Mouse (Mus musculus): ENCODE measurements around the gene Znrf1. TPM values are rescaled to one million over a fixed set of nuclear protein-coding genes. Genes with fewer than 3 reads are reported as not detected.
"Not testable (repeated sequence)": the region's sequence is repeated elsewhere in the genome, so short reads cannot be mapped to it uniquely, and the experiment has no call there.

The Znrf1 gene
- 62.9 and 73.2 TPM in 2 replicates for polyA plus RNA-seq (2012; rRNA removed)

- H3K36me3 ChIP-seq (ENCODE audit: control insufficient read depth, insufficient read depth, low read length), result no peaks in the 10 kb centered on the region
- H3K4me3 ChIP-seq (ENCODE audit: extremely low read depth, insufficient read depth, insufficient read length), result peak within 1 kb of the TSS; percentile 90
- peak within 1 kb of the TSS; percentile 82 for H3K27ac ChIP-seq (ENCODE audit: insufficient read depth, low read length)
- no peaks in the 10 kb centered on the region for H3K27me3 ChIP-seq (ENCODE audit: control insufficient read depth, insufficient read depth, low read length)
- H3K4me1 ChIP-seq (ENCODE audit: control insufficient read depth, insufficient read depth, insufficient read length), result peaks cover 3% of the 10 kb centered on the region
- DNase-seq (ENCODE audit: low read depth in 1 of 2, low spot score in 2 of 2), result peak in 1 of 2 experiments; percentile 67
- TF ChIP-seq CTCF (IDR thresholded peaks at IDR 0.05; ENCODE audit: extremely low read depth, insufficient read depth, insufficient read length, insufficient replicate concordance), result peak; percentile 35; the same call in 1 of the 2 replicates
- TF ChIP-seq POLR2A (IDR thresholded peaks at IDR 0.05; ENCODE audit: low read depth, low read length), result peak; percentile 22; the same call in 1 of the 2 replicates
- under 1% methylated on average over 86 of the region's 100 CpGs for whole genome bisulfite sequencing
Observed at GRCm38 (mm10) chr8:111536031-111536977, at the start of gene Znrf1. Znrf1 (plus strand) TSS chr8:111536097.

GRCm38 (mm10) chr8:111490034-111490591, 45.8 kb upstream of the Znrf1 start:
- no peaks in the 10 kb centered on the region for H3K4me1 ChIP-seq (ENCODE audit: control insufficient read depth, insufficient read depth, insufficient read length)
- no peaks in the 10 kb centered on the region for H3K27me3 ChIP-seq (ENCODE audit: control insufficient read depth, insufficient read depth, low read length)
- no peak overlapping the region for H3K27ac ChIP-seq (ENCODE audit: insufficient read depth, low read length)
- 93% methylated on average over 10 of the region's 10 CpGs for WGBS
- no peak overlapping the region for H3K4me3 ChIP-seq (ENCODE audit: extremely low read depth, insufficient read depth, insufficient read length)
- TF ChIP-seq POLR2A (IDR thresholded peaks at IDR 0.05; ENCODE audit: low read depth, low read length) (no peak), CTCF (IDR thresholded peaks at IDR 0.05; ENCODE audit: extremely low read depth, insufficient read depth, insufficient read length, insufficient replicate concordance) (no peak)
- DNase-seq (ENCODE audit: low read depth in 1 of 2, low spot score in 2 of 2), result no peak
- H3K36me3 ChIP-seq (ENCODE audit: control insufficient read depth, insufficient read depth, low read length), result peaks cover 7% of the 10 kb centered on the region

GRCm38 (mm10) chr8:111491191-111491590, 44.7 kb upstream of the Znrf1 start:
- H3K4me3 ChIP-seq (ENCODE audit: extremely low read depth, insufficient read depth, insufficient read length), result no peak overlapping the region
- H3K36me3 ChIP-seq (ENCODE audit: control insufficient read depth, insufficient read depth, low read length), result peaks cover 12% of the 10 kb centered on the region
- TF ChIP-seq POLR2A (IDR thresholded peaks at IDR 0.05; ENCODE audit: low read depth, low read length) (no peak), CTCF (IDR thresholded peaks at IDR 0.05; ENCODE audit: extremely low read depth, insufficient read depth, insufficient read length, insufficient replicate concordance) (no peak)
- WGBS, result 91% methylated on average over 7 of the region's 7 CpGs
- H3K4me1 ChIP-seq (ENCODE audit: control insufficient read depth, insufficient read depth, insufficient read length), result no peaks in the 10 kb centered on the region
- H3K27me3 ChIP-seq (ENCODE audit: control insufficient read depth, insufficient read depth, low read length), result no peaks in the 10 kb centered on the region
- no peak for DNase-seq (ENCODE audit: low read depth in 1 of 2, low spot score in 2 of 2)
- no peak overlapping the region for H3K27ac ChIP-seq (ENCODE audit: insufficient read depth, low read length)

- no peak overlapping the region for H3K4me3 ChIP-seq (ENCODE audit: extremely low read depth, insufficient read depth, insufficient read length)
- H3K4me1 ChIP-seq (ENCODE audit: control insufficient read depth, insufficient read depth, insufficient read length), result no peaks in the 10 kb centered on the region
- DNase-seq (ENCODE audit: low read depth in 1 of 2, low spot score in 2 of 2), result no peak
- WGBS, result 92% methylated on average over 9 of the region's 9 CpGs
- no peaks in the 10 kb centered on the region for H3K27me3 ChIP-seq (ENCODE audit: control insufficient read depth, insufficient read depth, low read length)
- H3K27ac ChIP-seq (ENCODE audit: insufficient read depth, low read length), result no peak overlapping the region
- TF ChIP-seq POLR2A (IDR thresholded peaks at IDR 0.05; ENCODE audit: low read depth, low read length) (no peak), CTCF (IDR thresholded peaks at IDR 0.05; ENCODE audit: extremely low read depth, insufficient read depth, insufficient read length, insufficient replicate concordance) (no peak)
- peaks cover 14% of the 10 kb centered on the region for H3K36me3 ChIP-seq (ENCODE audit: control insufficient read depth, insufficient read depth, low read length)
Observed at GRCm38 (mm10) chr8:111492508-111492907, 43.4 kb upstream of the Znrf1 start.

GRCm38 (mm10) chr8:111493176-111493575, 42.7 kb upstream of the Znrf1 start:
- peaks cover 14% of the 10 kb centered on the region for H3K36me3 ChIP-seq (ENCODE audit: control insufficient read depth, insufficient read depth, low read length)
- 92% methylated on average over 3 of the region's 3 CpGs for WGBS
- no peak for TF ChIP-seq CTCF (IDR thresholded peaks at IDR 0.05; ENCODE audit: extremely low read depth, insufficient read depth, insufficient read length, insufficient replicate concordance)
- TF ChIP-seq POLR2A (IDR thresholded peaks at IDR 0.05; ENCODE audit: low read depth, low read length), result no peak
- H3K27me3 ChIP-seq (ENCODE audit: control insufficient read depth, insufficient read depth, low read length), result no peaks in the 10 kb centered on the region
- no peak for DNase-seq (ENCODE audit: low read depth in 1 of 2, low spot score in 2 of 2)
- no peaks in the 10 kb centered on the region for H3K4me1 ChIP-seq (ENCODE audit: control insufficient read depth, insufficient read depth, insufficient read length)
- H3K4me3 ChIP-seq (ENCODE audit: extremely low read depth, insufficient read depth, insufficient read length), result no peak overlapping the region
- H3K27ac ChIP-seq (ENCODE audit: insufficient read depth, low read length), result no peak overlapping the region

- WGBS, result 87% methylated on average over 7 of the region's 7 CpGs
- H3K27ac ChIP-seq (ENCODE audit: insufficient read depth, low read length), result no peak overlapping the region
- H3K36me3 ChIP-seq (ENCODE audit: control insufficient read depth, insufficient read depth, low read length), result peaks cover 14% of the 10 kb centered on the region
Observed at GRCm38 (mm10) chr8:111496326-111496725, 39.6 kb upstream of the Znrf1 start.

GRCm38 (mm10) chr8:111498249-111498648, 37.6 kb upstream of the Znrf1 start:
- H3K4me1 ChIP-seq (ENCODE audit: control insufficient read depth, insufficient read depth, insufficient read length); H3K4me3 ChIP-seq (ENCODE audit: extremely low read depth, insufficient read depth, insufficient read length); H3K27me3 ChIP-seq (ENCODE audit: control insufficient read depth, insufficient read depth, low read length); DNase-seq (ENCODE audit: low read depth in 1 of 2, low spot score in 2 of 2); H3K27ac ChIP-seq (ENCODE audit: insufficient read depth, low read length): not testable (repeated sequence)
- peaks cover 14% of the 10 kb centered on the region for H3K36me3 ChIP-seq (ENCODE audit: control insufficient read depth, insufficient read depth, low read length)
- 30% methylated on average over 6 of the region's 6 CpGs for WGBS

More at GRCm38 (mm10) chr8:111496326-111496725, 39.6 kb upstream of the Znrf1 start:
- H3K27me3 ChIP-seq (ENCODE audit: control insufficient read depth, insufficient read depth, low read length), result no peaks in the 10 kb centered on the region
- no peak overlapping the region for H3K4me3 ChIP-seq (ENCODE audit: extremely low read depth, insufficient read depth, insufficient read length)
- no peak for DNase-seq (ENCODE audit: low read depth in 1 of 2, low spot score in 2 of 2)
- TF ChIP-seq CTCF (IDR thresholded peaks at IDR 0.05; ENCODE audit: extremely low read depth, insufficient read depth, insufficient read length, insufficient replicate concordance), result no peak
- H3K4me1 ChIP-seq (ENCODE audit: control insufficient read depth, insufficient read depth, insufficient read length), result no peaks in the 10 kb centered on the region
